ENCODE assay signal across 9 mouse cellular contexts in genomic region chr7:104501589-104502371, GRCm38 (mm10). TPM values are rescaled to one million over a fixed set of nuclear protein-coding genes. Genes with fewer than 3 reads are reported as not detected.
DNase-seq lines count a peak whose midpoint lies in the region; ATAC-seq and TF ChIP-seq lines count a peak whose summit lies in the region.
"Had no signal": no experiment of that assay in that cellular context is flagged by ENCODE, and none has a peak within 500 bp of the region (broad histone marks: within the 10 kb centered on the region; RNA-seq: fewer than 3 reads in every experiment).

No protein-coding gene starts in this region.

- no peaks in the 10 kb centered on the region for H3K9me3 ChIP-seq in hindbrain, embryonic 16.5 days (ENCODE audit: control insufficient read depth, low read length)

- no peak for TF ChIP-seq CTCF in lung, adult 2 months (IDR thresholded peaks at IDR 0.05; ENCODE audit: insufficient read depth, low read length)
- TF ChIP-seq CTCF in embryonic fibroblast, embryonic 13.5 days (IDR thresholded peaks at IDR 0.05; ENCODE audit: borderline replicate concordance, insufficient read depth, low read length): no peak

- peak overlapping the region; percentile 65 for H3K4me2 ChIP-seq in hindbrain, embryonic 16.5 days (ENCODE audit: low read length)

- no peak for TF ChIP-seq POLR2A in lung, adult 2 months (IDR thresholded peaks at IDR 0.05; ENCODE audit: borderline replicate concordance, extremely low read depth, low read depth, low read length)
- TF ChIP-seq POLR2A in embryonic fibroblast, embryonic 13.5 days (IDR thresholded peaks at IDR 0.05; ENCODE audit: low read depth, low read length): peak; percentile 40; the same call in 1 of the 2 replicates

- peak overlapping the region; percentile 85 for H3K27ac ChIP-seq in embryonic fibroblast, embryonic 13.5 days (ENCODE audit: insufficient read depth, low read length)
- H3K27ac ChIP-seq in hindbrain, embryonic 16.5 days (ENCODE audit: low read depth, low read length): no peak overlapping the region

- ATAC-seq in hindbrain, embryonic 16.5 days: peak; percentile 97
- ATAC-seq: Patski had no signal

- H3K27me3 ChIP-seq in hindbrain, embryonic 16.5 days (replicated peaks; ENCODE audit: control insufficient read depth, insufficient read depth, low read length): no peaks in the 10 kb centered on the region
- H3K27me3 ChIP-seq: Patski had no signal

- H3K9ac ChIP-seq in hindbrain, embryonic 16.5 days (ENCODE audit: low read depth, low read length): peak overlapping the region; percentile 64

- WGBS in lung, adult 2 months: 6% methylated on average over 58 of the region's 59 CpGs
- WGBS in hindbrain, embryonic 16.5 days: 4% methylated on average over 27 of the region's 59 CpGs

- no peaks in the 10 kb centered on the region for H3K36me3 ChIP-seq in hindbrain, embryonic 16.5 days (ENCODE audit: control insufficient read depth, insufficient read depth, low read length)

- H3K4me1 ChIP-seq in lung, adult 2 months (ENCODE audit: control insufficient read depth, insufficient read depth, low read length): no peaks in the 10 kb centered on the region; the same call in 1 of the 2 replicates
- no peaks in the 10 kb centered on the region for H3K4me1 ChIP-seq in embryonic fibroblast, embryonic 13.5 days (ENCODE audit: control insufficient read depth, insufficient read depth, low read length)
- no peaks in the 10 kb centered on the region for H3K4me1 ChIP-seq in hindbrain, embryonic 16.5 days (ENCODE audit: control insufficient read depth, insufficient read depth, low read depth, low read length)

- peak; percentile 4 for DNase-seq in lung, adult 2 months
- DNase-seq in lung, postnatal 36 days: no peak
- DNase-seq in lung, postnatal 4 days: peak; percentile 4 to 24
- DNase-seq in testis, postnatal 14 days (ENCODE audit: low spot score): peak; percentile 5
- no peak for DNase-seq in cerebellum, postnatal 25 days
- no peak for DNase-seq in adipocyte (ENCODE audit: low spot score)

- H3K4me3 ChIP-seq in lung, adult 2 months (replicated peaks; ENCODE audit: extremely low read depth, low read depth, low read length): no peak overlapping the region
- H3K4me3 ChIP-seq in embryonic fibroblast, embryonic 13.5 days (ENCODE audit: insufficient read depth, low read length): peak overlapping the region; percentile 31
- peak overlapping the region; percentile 57 for H3K4me3 ChIP-seq in hindbrain, embryonic 16.5 days (ENCODE audit: low read length)

RNA-seq across cellular contexts. Expression of gene Trim30d, which starts 5.9 kb away (rescaled TPM):
- 1.0 and 4.0 TPM in 2 replicates for polyA plus RNA-seq in lung, adult 2 months (2012; rRNA removed)
- polyA plus RNA-seq in embryonic fibroblast, embryonic 13.5 days (2011; ENCODE audit: insufficient read length, low read depth, missing spikeins): 7.3 and 8.6 TPM in 2 replicates
- polyA plus RNA-seq in hindbrain, embryonic 16.5 days (2015; fragmentation: Nextera tagmentation; extraction: Ambion mirVana): 0.31 and 0.70 TPM in 2 replicates
- polyA plus RNA-seq: Patski had no signal

RNA-seq across cellular contexts. Expression of gene Trim30a, which starts 36.8 kb away (rescaled TPM):
- 3.7 and 7.5 TPM in 2 replicates for polyA plus RNA-seq in lung, adult 2 months (2012; rRNA removed)
- 7.6 and 10.4 TPM in 2 replicates for polyA plus RNA-seq in embryonic fibroblast, embryonic 13.5 days (2011; ENCODE audit: insufficient read length, low read depth, missing spikeins)
- polyA plus RNA-seq in hindbrain, embryonic 16.5 days (2015; fragmentation: Nextera tagmentation; extraction: Ambion mirVana): 0.48 and 0.61 TPM in 2 replicates

RNA-seq across cellular contexts. Expression of gene Olfr651, which starts 48.2 kb away (rescaled TPM):
- polyA plus RNA-seq in lung, adult 2 months (2012; rRNA removed): not detected in 2 replicates
- polyA plus RNA-seq in embryonic fibroblast, embryonic 13.5 days (2011; ENCODE audit: insufficient read length, low read depth, missing spikeins): not detected in 2 replicates
- not detected in 2 replicates for polyA plus RNA-seq in hindbrain, embryonic 16.5 days (2015; fragmentation: Nextera tagmentation; extraction: Ambion mirVana)
- polyA plus RNA-seq: Patski had no signal

RNA-seq across cellular contexts. Expression of gene Olfr652, which starts 58.9 kb away (rescaled TPM):
- not detected in 2 replicates for polyA plus RNA-seq in lung, adult 2 months (2012; rRNA removed)
- polyA plus RNA-seq in embryonic fibroblast, embryonic 13.5 days (2011; ENCODE audit: insufficient read length, low read depth, missing spikeins): not detected in 2 replicates
- polyA plus RNA-seq in hindbrain, embryonic 16.5 days (2015; fragmentation: Nextera tagmentation; extraction: Ambion mirVana): 0.08 and 0.10 TPM in 2 replicates
- polyA plus RNA-seq: Patski had no signal

Comparison
In these comparisons a context has a peak if more than half of its experiments do, and no peak if none do; other contexts are left out.
1. DNase-seq: peak in lung, adult 2 months (single experiment), lung, postnatal 4 days (2 of 2) and testis, postnatal 14 days (single experiment); none in lung, postnatal 36 days (single experiment), cerebellum, postnatal 25 days (0 of 2) and adipocyte (single experiment).